Mouse (Mus musculus) cerebellum, adult 2 months (tissue): ENCODE data around the gene Reg3g.

Experiments used
- CTCF ChIP-seq: fragments of 200-500 bp; IDR thresholded peaks from 2 replicates; pipeline ENCODE4 v1.5.1; 2011; ENCODE audit warnings: low read depth, mild to moderate bottlenecking, control low read depth, low read length, moderate library complexity, borderline replicate concordance; ENCODE audit not compliant: insufficient read depth
- POLR2A ChIP-seq: fragments of 200-500 bp; IDR thresholded peaks from 2 replicates; pipeline ENCODE4 v1.6.1; 2011; ENCODE audit warnings: low read length, control low read depth, borderline replicate concordance; ENCODE audit not compliant: insufficient read depth

- TF ChIP-seq POLR2A, result no peak
- TF ChIP-seq CTCF, result no peak
These were observed 6.3 kb downstream of the Reg3g start for GRCm38 (mm10) chr6:78462360-78462759.
